32 mouse cellular contexts compared by ENCODE assay signal in the genomic region with DNA sequence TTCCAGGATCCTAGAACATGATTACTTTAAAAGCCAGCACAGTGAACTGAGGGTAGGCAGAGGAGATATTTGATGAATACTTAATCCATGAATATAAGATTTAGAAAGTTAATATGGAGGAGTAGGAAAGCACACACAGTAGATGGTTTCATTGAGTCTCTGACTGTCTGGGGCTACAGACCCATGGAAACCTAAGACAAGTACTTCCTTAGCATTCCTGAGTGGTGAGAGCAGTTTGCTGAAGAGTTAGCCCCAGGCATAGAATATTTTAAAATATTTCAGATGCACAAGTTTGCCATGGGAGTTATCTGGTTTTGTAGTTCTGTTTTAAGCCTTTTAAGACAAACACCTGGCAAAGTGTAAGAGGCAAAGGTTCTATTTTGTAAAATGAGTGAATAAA. TPM values are rescaled to one million over a fixed set of nuclear protein-coding genes. Genes with fewer than 3 reads are reported as not detected.
DNase-seq lines count a peak whose midpoint lies in the region; ATAC-seq and TF ChIP-seq lines count a peak whose summit lies in the region.
"Had no signal": no experiment of that assay in that cellular context is flagged by ENCODE, and none has a peak within 500 bp of the region (broad histone marks: within the 10 kb centered on the region; RNA-seq: fewer than 3 reads in every experiment).

No protein-coding gene starts in this region.

- no peaks in the 10 kb centered on the region for H3K36me3 ChIP-seq in liver, postnatal 0 days (replicated peaks; ENCODE audit: insufficient read depth, low read length)
- no peaks in the 10 kb centered on the region for H3K36me3 ChIP-seq in liver, embryonic 12.5 days
- no peaks in the 10 kb centered on the region for H3K36me3 ChIP-seq in embryonic facial prominence, embryonic 14.5 days (ENCODE audit: control insufficient read depth, insufficient read depth, low read length)
- H3K36me3 ChIP-seq: embryonic facial prominence, embryonic 15.5 days; forebrain, embryonic 12.5 days; forebrain, embryonic 15.5 days; heart, embryonic 12.5 days; heart, embryonic 15.5 days; hindbrain, embryonic 10.5 days; hindbrain, embryonic 13.5 days had no signal

- TF ChIP-seq CTCF in gastrocnemius, adult 2 months (IDR thresholded peaks at IDR 0.05): no peak
- no peak for TF ChIP-seq CTCF in liver, postnatal 0 days (IDR thresholded peaks at IDR 0.05; ENCODE audit: low read depth)

- peaks cover 15% of the 10 kb centered on the region for H3K4me1 ChIP-seq in liver, postnatal 0 days (ENCODE audit: insufficient read depth)
- H3K4me1 ChIP-seq in liver, embryonic 12.5 days: peaks cover 9% of the 10 kb centered on the region
- H3K4me1 ChIP-seq in embryonic facial prominence, embryonic 14.5 days (ENCODE audit: control insufficient read depth, insufficient read depth, low read length): peaks cover 30% of the 10 kb centered on the region
- H3K4me1 ChIP-seq: forebrain, embryonic 12.5 days; forebrain, embryonic 15.5 days; hindbrain, embryonic 13.5 days had no signal

- no peak overlapping the region for H3K9ac ChIP-seq in liver, postnatal 0 days (replicated peaks)
- H3K9ac ChIP-seq in liver, embryonic 12.5 days: no peak overlapping the region
- no peak overlapping the region for H3K9ac ChIP-seq in embryonic facial prominence, embryonic 14.5 days (ENCODE audit: low read depth, low read length)
- H3K9ac ChIP-seq: embryonic facial prominence, embryonic 15.5 days; forebrain, embryonic 12.5 days; forebrain, embryonic 15.5 days; heart, embryonic 12.5 days; heart, embryonic 15.5 days; hindbrain, embryonic 13.5 days had no signal

- no peak overlapping the region for H3K4me2 ChIP-seq in liver, postnatal 0 days (ENCODE audit: low read depth, low read length)
- no peak overlapping the region for H3K4me2 ChIP-seq in liver, embryonic 12.5 days
- H3K4me2 ChIP-seq in embryonic facial prominence, embryonic 14.5 days (ENCODE audit: low read depth, low read length): no peak overlapping the region
- H3K4me2 ChIP-seq: embryonic facial prominence, embryonic 15.5 days; forebrain, embryonic 12.5 days; forebrain, embryonic 15.5 days; heart, embryonic 12.5 days; heart, embryonic 15.5 days; hindbrain, embryonic 13.5 days had no signal

- ATAC-seq in liver, postnatal 0 days: no peak
- ATAC-seq in liver, embryonic 12.5 days: no peak
- ATAC-seq in embryonic facial prominence, embryonic 14.5 days (ENCODE audit: low read depth): no peak
- ATAC-seq: activated CD4-positive, CD25-positive, alpha-beta regulatory T cell, adult 4 months; CD4-positive, CD25-positive, alpha-beta regulatory T cell, adult 4 months; forebrain, embryonic 15.5 days; hindbrain, embryonic 16.5 days had no signal

- TF ChIP-seq EP300 in liver, postnatal 0 days (IDR thresholded peaks at IDR 0.05; ENCODE audit: low read depth): no peak

- no peaks in the 10 kb centered on the region for H3K27me3 ChIP-seq in liver, postnatal 0 days (ENCODE audit: insufficient read depth, low read length)
- H3K27me3 ChIP-seq in liver, embryonic 12.5 days (replicated peaks): no peaks in the 10 kb centered on the region
- H3K27me3 ChIP-seq in embryonic facial prominence, embryonic 14.5 days (replicated peaks; ENCODE audit: control insufficient read depth, insufficient read depth, low read length): no peaks in the 10 kb centered on the region
- H3K27me3 ChIP-seq: embryonic facial prominence, embryonic 15.5 days; forebrain, embryonic 12.5 days; forebrain, embryonic 15.5 days; heart, embryonic 12.5 days; heart, embryonic 15.5 days; hindbrain, embryonic 13.5 days had no signal

- no peak overlapping the region for H3K4me3 ChIP-seq in gastrocnemius, adult 2 months
- H3K4me3 ChIP-seq in liver, postnatal 0 days (ENCODE audit: low read depth, low read length): no peak overlapping the region
- H3K4me3 ChIP-seq in liver, embryonic 12.5 days: no peak overlapping the region
- no peak overlapping the region for H3K4me3 ChIP-seq in embryonic facial prominence, embryonic 14.5 days (ENCODE audit: low read depth, low read length)
- H3K4me3 ChIP-seq: embryonic facial prominence, embryonic 15.5 days; forebrain, embryonic 12.5 days; forebrain, embryonic 15.5 days; heart, embryonic 12.5 days; heart, embryonic 15.5 days; hindbrain, embryonic 10.5 days; hindbrain, embryonic 13.5 days had no signal

- peaks cover 3% of the 10 kb centered on the region for H3K9me3 ChIP-seq in liver, postnatal 0 days (ENCODE audit: low read length)
- H3K9me3 ChIP-seq in liver, embryonic 12.5 days (replicated peaks): 0 out of 2 replicates have a peak, but pooled peaks cover 4% of the 10 kb centered on the region
- H3K9me3 ChIP-seq in embryonic facial prominence, embryonic 14.5 days (ENCODE audit: control insufficient read depth, low read length): no peaks in the 10 kb centered on the region
- H3K9me3 ChIP-seq: embryonic facial prominence, embryonic 15.5 days; forebrain, embryonic 12.5 days; forebrain, embryonic 15.5 days; heart, embryonic 12.5 days; heart, embryonic 15.5 days; hindbrain, embryonic 13.5 days had no signal

- H3K27ac ChIP-seq in gastrocnemius, adult 2 months: peak overlapping the region; percentile 76
- H3K27ac ChIP-seq in liver, postnatal 0 days (ENCODE audit: low read depth): 0 out of 2 replicates have a peak overlapping the region, but pooled peaks have one; percentile 8
- H3K27ac ChIP-seq in liver, embryonic 12.5 days: no peak overlapping the region
- no peak overlapping the region for H3K27ac ChIP-seq in embryonic facial prominence, embryonic 14.5 days (replicated peaks; ENCODE audit: low read depth, low read length)
- H3K27ac ChIP-seq: embryonic facial prominence, embryonic 15.5 days; forebrain, embryonic 12.5 days; forebrain, embryonic 15.5 days; heart, embryonic 15.5 days; hindbrain, embryonic 10.5 days; hindbrain, embryonic 13.5 days had no signal

- no peak for DNase-seq in gastrocnemius, adult 2 months
- DNase-seq in gastrocnemius, adult 18-20 months (ENCODE audit: low spot score): no peak
- DNase-seq in liver, postnatal 0 days: no peak
- peak; percentile 15 for DNase-seq in embryonic facial prominence, embryonic 14.5 days (ENCODE audit: low spot score)
- no peak for DNase-seq in frontal cortex, postnatal 25 days (ENCODE audit: low spot score in 2 of 2)
- DNase-seq in kidney, postnatal 4 days: no peak
- DNase-seq: adrenal gland, adult 8-10 months; adrenal gland, postnatal 25 days; cerebellum, adult 18-20 months; cerebellum, adult 9-11 months; cerebellum, postnatal 25 days; gastrocnemius, postnatal 25 days; heart, postnatal 10 days; heart, postnatal 36 days had no signal

- intact Hi-C loops in gastrocnemius, adult 2 months (cut with DNase I): loop anchor here (10.0 kb wide), 1 partner anchor 64 kb away; the partner anchor contains the start of gene Slc40a1

RNA-seq across cellular contexts. Expression of gene Gm5269, which starts 28.9 kb away (rescaled TPM):
- not detected for total RNA-seq in gastrocnemius, adult 2 months (2021)
- total RNA-seq in gastrocnemius, adult 18-20 months (2021): not detected
- polyA plus RNA-seq in liver, postnatal 0 days (2015; fragmentation: Nextera tagmentation; extraction: Ambion mirVana): not detected in 2 replicates
- polyA plus RNA-seq in liver, embryonic 12.5 days (2016; fragmentation: Nextera tagmentation; extraction: Ambion mirVana): not detected in 2 replicates
- not detected in 2 replicates for polyA plus RNA-seq in embryonic facial prominence, embryonic 14.5 days (2014; fragmentation: Nextera tagmentation; extraction: Ambion mirVana)
- total RNA-seq: adrenal gland, adult 8-10 months; adrenal gland, postnatal 25 days; common myeloid progenitor, adult 5-6 weeks; gastrocnemius, adult 8-10 months; gastrocnemius, postnatal 25 days; heart, adult 18-20 months; heart, postnatal 10 days; heart, postnatal 36 days; MEL had no signal
- polyA plus RNA-seq: activated CD4-positive, CD25-positive, alpha-beta regulatory T cell, adult 4 months; C2C12; CD4-positive, CD25-positive, alpha-beta regulatory T cell, adult 4 months; embryonic facial prominence, embryonic 15.5 days; forebrain, embryonic 12.5 days; forebrain, embryonic 15.5 days; gonadal fat pad, adult 2 months; heart, embryonic 12.5 days; heart, embryonic 15.5 days; hindbrain, embryonic 10.5 days; hindbrain, embryonic 13.5 days; hindbrain, embryonic 16.5 days; intestine, postnatal 0 days had no signal

Comparison
In these comparisons a context has a peak if more than half of its experiments do, and no peak if none do; other contexts are left out.
1. H3K27ac ChIP-seq: peak in gastrocnemius, adult 2 months (single experiment) and liver, postnatal 0 days (single experiment); none in liver, embryonic 12.5 days (single experiment) and embryonic facial prominence, embryonic 14.5 days (single experiment).